Mouse (Mus musculus) kidney, embryonic 16.5 days (tissue): ENCODE results near the gene Zfp119b. TPM values are rescaled to one million over a fixed set of nuclear protein-coding genes. Genes with fewer than 3 reads are reported as not detected.
"Not testable (repeated sequence)": the region's sequence is repeated elsewhere in the genome, so short reads cannot be mapped to it uniquely, and the experiment has no call there.

Experiments used
- ATAC-seq: fragments of 200-750 bp; cut with Nextera tagmentation; 2 replicates; pipeline ENCODE4 v1.8.0; 2017; ENCODE audit warnings: moderate TSS enrichment; ENCODE audit not compliant: low FRiP score, low TSS enrichment
- H3K27ac ChIP-seq: fragments of 300-500 bp; sonication (generic); 2 replicates; pipeline ENCODE4 v1.5.1; 2014; ENCODE audit warnings: low read length
- H3K27me3 ChIP-seq: fragments of 300-500 bp; sonication (generic); 2 replicates; pipeline ENCODE4 v1.6.1; 2014; ENCODE audit warnings: low read length, control low read depth, mixed read lengths; ENCODE audit not compliant: insufficient read depth
- H3K36me3 ChIP-seq: fragments of 300-500 bp; sonication (generic); 2 replicates; pipeline ENCODE4 v1.6.1; 2014; ENCODE audit warnings: low read length, control low read depth, mixed read lengths; ENCODE audit not compliant: insufficient read depth
- H3K4me1 ChIP-seq: fragments of 300-500 bp; sonication (generic); 2 replicates; pipeline ENCODE4 v1.6.1; 2014; ENCODE audit warnings: low read length, control low read depth, mixed read lengths; ENCODE audit not compliant: insufficient read depth
- H3K4me2 ChIP-seq: fragments of 300-500 bp; sonication (generic); replicated peaks from 2 replicates; pipeline ENCODE4 v1.6.1; 2014; ENCODE audit warnings: low read depth, low read length
- H3K4me3 ChIP-seq: fragments of 300-500 bp; sonication (generic); 2 replicates; pipeline ENCODE4 v1.5.1; 2014; ENCODE audit warnings: mild to moderate bottlenecking, low read length
- H3K9ac ChIP-seq: fragments of 300-500 bp; sonication (generic); replicated peaks from 2 replicates; pipeline ENCODE4 v1.6.1; 2014; ENCODE audit warnings: low read length
- H3K9me3 ChIP-seq: fragments of 300-500 bp; sonication (generic); 2 replicates; pipeline ENCODE4 v1.6.1; 2016; ENCODE audit warnings: low read length, control low read depth
- WGBS: fragments of 180-500 bp; shearing (Covaris S2); extraction: QIAGEN DNeasy Blood & Tissue Kit; methylation state at CpG from one replicate; pipeline ENCODE4 v1.1.7; 2014; 5-methylcytosine and 5-hydroxymethylcytosine counted together
- polyA plus RNA-seq: library from polyadenylated mRNA; unstranded; fragments of >200 nt; fragmentation: Nextera tagmentation; extraction: Ambion mirVana; gene quantifications from 2 replicates; pipeline ENCODE4 v1.2.1, GENCODE M21; 2015

Zfp119b gene
- polyA plus RNA-seq, 1 experiment from 2014 or later, result 7.8 TPM

DNA sequence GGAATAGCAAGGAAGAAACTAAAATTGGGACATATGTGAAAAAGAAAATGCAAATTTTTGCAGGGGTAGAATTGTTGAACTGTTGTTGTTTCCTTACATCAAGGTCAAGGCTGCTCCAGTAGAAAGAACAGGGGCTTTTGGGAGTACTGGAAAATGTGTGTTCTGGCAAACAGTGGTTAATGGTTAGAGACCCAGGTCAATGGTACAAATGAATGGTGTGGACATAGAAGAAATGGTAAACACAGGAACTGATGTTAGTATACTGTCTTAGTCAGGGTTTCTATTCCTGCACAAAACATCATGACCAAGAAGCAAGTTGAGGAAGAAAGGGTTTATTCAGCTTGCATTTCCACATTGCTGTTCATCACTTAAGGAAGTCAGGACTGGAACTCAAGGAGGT is 42.6 kb downstream of the Zfp119b start:
- Histone ChIP-seq H3K4me3 (no peak overlapping the region), H3K4me2 (no peak overlapping the region), H3K27ac (no peak overlapping the region), H3K9me3 (no peaks in the 10 kb centered on the region), H3K27me3 (no peaks in the 10 kb centered on the region), H3K36me3 (no peaks in the 10 kb centered on the region), H3K9ac (no peak overlapping the region), H3K4me1 (no peaks in the 10 kb centered on the region)
- no peak for ATAC-seq

DNA sequence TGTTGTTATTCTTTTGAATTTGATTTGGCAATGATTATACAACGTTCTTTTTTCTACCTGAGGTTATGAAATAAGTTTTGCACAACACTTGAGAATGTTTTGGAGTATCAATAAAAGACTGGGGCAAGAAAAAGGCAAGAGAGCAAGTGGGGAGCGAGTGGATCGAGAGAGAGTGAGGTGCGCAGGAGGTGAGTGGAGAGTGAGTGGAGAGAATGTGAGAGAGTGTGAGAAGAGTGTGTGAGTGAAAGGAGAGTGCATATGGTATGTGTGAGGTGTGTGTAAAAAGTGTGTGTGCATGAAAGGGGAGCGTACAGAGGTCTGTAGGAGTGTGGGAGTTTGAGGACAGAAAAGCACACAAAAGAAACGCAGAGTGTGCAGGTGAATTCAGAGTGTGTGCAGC is 45.2 kb downstream of the Zfp119b start:
- no peak overlapping the region for H3K4me3 ChIP-seq
- H3K9me3 ChIP-seq, result peaks cover 4% of the 10 kb centered on the region; the same call in 1 of the 2 replicates
- no peak overlapping the region for H3K9ac ChIP-seq
- H3K36me3 ChIP-seq, result no peaks in the 10 kb centered on the region
- peak overlapping the region; percentile 77 for H3K27ac ChIP-seq
- no peak overlapping the region for H3K4me2 ChIP-seq
- H3K4me1 ChIP-seq, result no peaks in the 10 kb centered on the region
- 60% methylated on average over 6 of the region's 6 CpGs for WGBS
- peak; percentile 57; the same call in 1 of the 2 replicates for ATAC-seq
- no peaks in the 10 kb centered on the region for H3K27me3 ChIP-seq

- no peaks in the 10 kb centered on the region for H3K4me1 ChIP-seq
- H3K4me2 ChIP-seq, result no peak overlapping the region
- H3K36me3 ChIP-seq, result no peaks in the 10 kb centered on the region
- peak overlapping the region; percentile 80; the same call in 1 of the 2 replicates for H3K27ac ChIP-seq
- no peak overlapping the region for H3K4me3 ChIP-seq
- 71% methylated on average over 1 of the region's 1 CpGs for WGBS
- ATAC-seq, result peak; percentile 77; the same call in 1 of the 2 replicates
- H3K9ac ChIP-seq, result no peak overlapping the region
- no peaks in the 10 kb centered on the region for H3K27me3 ChIP-seq
- peaks cover 4% of the 10 kb centered on the region; the same call in 1 of the 2 replicates for H3K9me3 ChIP-seq
These were observed 45.6 kb downstream of the Zfp119b start for GRCm38 (mm10) chr17:55903687-55904086.

DNA sequence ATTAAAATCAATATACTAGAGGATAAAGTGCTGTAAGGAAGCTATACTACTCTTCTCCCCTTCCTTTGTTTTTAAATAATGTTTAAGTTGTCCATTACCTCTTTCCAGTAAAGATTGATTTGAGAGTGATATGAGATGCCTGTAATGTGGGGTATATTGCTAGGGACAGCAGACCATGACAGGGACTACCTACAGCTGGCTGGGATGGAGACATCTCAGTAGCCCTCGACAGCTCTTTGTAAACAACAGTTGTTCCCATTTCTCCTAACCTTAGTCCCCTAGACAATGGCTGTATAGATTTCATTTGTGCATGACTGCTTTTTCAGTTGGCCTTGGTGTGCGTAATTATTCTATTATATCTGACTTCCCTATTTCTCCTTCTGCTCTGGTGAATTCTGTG is 46.2 kb downstream of the Zfp119b start:
- Histone ChIP-seq H3K9me3 (peaks cover 7% of the 10 kb centered on the region; the same call in 1 of the 2 replicates), H3K4me2 (no peak overlapping the region), H3K27ac (peak overlapping the region; percentile 80), H3K27me3 (no peaks in the 10 kb centered on the region), H3K4me3 (no peak overlapping the region), H3K36me3 (peaks cover 5% of the 10 kb centered on the region), H3K4me1 (no peaks in the 10 kb centered on the region), H3K9ac (no peak overlapping the region)
- ATAC-seq, result no peak
- WGBS, result 56% methylated on average over 2 of the region's 2 CpGs

DNA sequence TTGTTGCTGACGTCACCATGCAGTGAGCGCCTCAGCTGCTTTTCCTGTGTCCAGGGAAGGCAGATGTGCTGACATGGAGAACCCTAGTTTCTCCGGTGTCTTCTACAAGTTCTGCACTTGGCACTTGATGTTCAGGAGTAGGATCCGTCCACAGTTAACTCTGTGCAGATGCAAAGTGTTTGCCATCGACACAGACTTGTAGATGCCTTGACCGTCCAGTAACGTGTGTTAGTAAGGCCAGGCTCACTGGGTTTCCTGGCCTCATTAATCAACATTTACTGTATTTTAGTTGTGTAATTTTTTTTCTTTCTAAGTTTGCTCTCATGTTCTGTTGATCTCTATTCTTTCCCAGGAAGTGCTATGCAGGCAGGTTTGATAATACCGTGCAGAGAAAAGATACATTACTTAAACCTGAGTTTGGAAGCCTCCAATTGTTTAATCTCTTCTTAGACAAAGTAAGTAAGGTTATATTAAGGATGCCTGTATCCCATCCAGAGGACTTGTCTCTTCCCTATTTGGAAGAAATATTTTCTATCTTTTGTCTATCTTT is 56.8 kb downstream of the Zfp119b start:
- 11% methylated on average over 6 of the region's 8 CpGs for WGBS
- H3K36me3 ChIP-seq, H3K27me3 ChIP-seq, ATAC-seq, H3K9me3 ChIP-seq, H3K4me1 ChIP-seq: not testable (repeated sequence)
- Histone ChIP-seq H3K27ac (peak overlapping the region; percentile 71; the same call in 1 of the 2 replicates), H3K4me2 (peak overlapping the region; percentile 55), H3K4me3 (peak overlapping the region; percentile 53), H3K9ac (peak overlapping the region; percentile 61)

Other genes with a start within 250 kb of the Zfp119b start
- 7.7 and 10.5 TPM in 2 replicates for gene Pot1b, start 236.9 kb downstream of the Zfp119b start, polyA plus RNA-seq
- gene Adgre4, start 199.5 kb downstream of the Zfp119b start, polyA plus RNA-seq, result 0.49 and 0.56 TPM in 2 replicates
- 8.9 and 10.9 TPM in 2 replicates for gene Zfp119a, start 70.6 kb downstream of the Zfp119b start, polyA plus RNA-seq
- 17.6 and 19.1 TPM in 2 replicates for gene Zfp959, start 57.4 kb downstream of the Zfp119b start, polyA plus RNA-seq
- gene Ebi3, start 3.1 kb upstream of the Zfp119b start, polyA plus RNA-seq, result 2.1 and 2.6 TPM in 2 replicates
- 29.8 and 34.7 TPM in 2 replicates for gene Yju2, start 9.6 kb upstream of the Zfp119b start, polyA plus RNA-seq
- 41.6 and 46.0 TPM in 2 replicates for gene Shd, start 21.0 kb upstream of the Zfp119b start, polyA plus RNA-seq
- 21.6 TPM in 2 replicates for gene Fsd1, start 37.0 kb upstream of the Zfp119b start, polyA plus RNA-seq
- gene Stap2, start 56.1 kb upstream of the Zfp119b start, polyA plus RNA-seq, result 21.0 and 21.4 TPM in 2 replicates
- 109 and 112 TPM in 2 replicates for gene Mpnd, start 56.2 kb upstream of the Zfp119b start, polyA plus RNA-seq
- gene Sh3gl1, start 87.1 kb upstream of the Zfp119b start, polyA plus RNA-seq, result 189 and 190 TPM in 2 replicates
- gene Chaf1a, start 90.9 kb upstream of the Zfp119b start, polyA plus RNA-seq, result 26.0 and 28.4 TPM in 2 replicates
- 46.2 and 47.2 TPM in 2 replicates for gene Ubxn6, start 125.5 kb upstream of the Zfp119b start, polyA plus RNA-seq
- 129 and 141 TPM in 2 replicates for gene Hdgfl2, start 130.1 kb upstream of the Zfp119b start, polyA plus RNA-seq
- 0.18 and 0.32 TPM in 2 replicates for gene Plin4, start 160.3 kb upstream of the Zfp119b start, polyA plus RNA-seq
- 1.6 and 2.6 TPM in 2 replicates for gene Plin5, start 168.1 kb upstream of the Zfp119b start, polyA plus RNA-seq
- gene Lrg1, start 172.5 kb upstream of the Zfp119b start, polyA plus RNA-seq, result 0.62 and 0.69 TPM in 2 replicates
- 1.1 TPM in 2 replicates for gene Sema6b, start 190.8 kb upstream of the Zfp119b start, polyA plus RNA-seq
- gene Tnfaip8l1, start 213.0 kb upstream of the Zfp119b start, polyA plus RNA-seq, result 12.2 and 13.2 TPM in 2 replicates
- 102 and 109 TPM in 2 replicates for gene Mydgf, start 234.4 kb upstream of the Zfp119b start, polyA plus RNA-seq